Mouse (Mus musculus) heart, embryonic 13.5 days (tissue): ENCODE results near the gene Ptbp3. TPM values are rescaled to one million over a fixed set of nuclear protein-coding genes. Genes with fewer than 3 reads are reported as not detected.

Source experiments
- ATAC-seq: fragments of 200-750 bp; cut with Nextera tagmentation; 2 replicates; pipeline ENCODE4 v1.8.0; 2017; ENCODE audit warnings: moderate TSS enrichment; ENCODE audit not compliant: insufficient number of reproducible peaks, low FRiP score, low TSS enrichment; ENCODE audit errors: extremely low read depth
- H3K27ac ChIP-seq: fragments of 300-500 bp; sonication (generic); replicated peaks from 2 replicates; pipeline ENCODE4 v1.5.1; 2015; ENCODE audit warnings: moderate library complexity, mild to moderate bottlenecking, inconsistent platforms
- H3K27me3 ChIP-seq: fragments of 300-500 bp; sonication (generic); replicated peaks from 2 replicates; pipeline ENCODE4 v1.6.1; 2015; ENCODE audit warnings: mild to moderate bottlenecking, inconsistent platforms
- H3K36me3 ChIP-seq: fragments of 300-500 bp; sonication (generic); 2 replicates; pipeline ENCODE4 v1.6.1; 2015; ENCODE audit warnings: mild to moderate bottlenecking, inconsistent platforms
- H3K4me1 ChIP-seq: fragments of 300-500 bp; sonication (generic); 2 replicates; pipeline ENCODE4 v1.6.1; 2015; ENCODE audit warnings: inconsistent platforms
- H3K4me2 ChIP-seq: fragments of 300-500 bp; sonication (generic); 2 replicates; pipeline ENCODE4 v1.6.1; 2015; ENCODE audit warnings: inconsistent platforms, mild to moderate bottlenecking, moderate library complexity
- H3K4me3 ChIP-seq: fragments of 300-500 bp; sonication (generic); 2 replicates; pipeline ENCODE4 v1.5.1; 2015; ENCODE audit warnings: moderate library complexity, mild to moderate bottlenecking, inconsistent platforms
- H3K9ac ChIP-seq: fragments of 300-500 bp; sonication (generic); 2 replicates; pipeline ENCODE4 v1.6.1; 2015; ENCODE audit warnings: inconsistent platforms, mild to moderate bottlenecking, moderate library complexity
- H3K9me3 ChIP-seq: fragments of 300-500 bp; sonication (generic); 2 replicates; pipeline ENCODE4 v1.6.1; 2016; ENCODE audit warnings: inconsistent platforms
- WGBS: fragments of 180-500 bp; shearing (Covaris S2); methylation state at CpG from one replicate; pipeline ENCODE4 v1.1.7; 2015; ENCODE audit warnings: mixed read lengths; 5-methylcytosine and 5-hydroxymethylcytosine counted together
- polyA plus RNA-seq: library from polyadenylated mRNA; unstranded; fragments of >200 nt; fragmentation: Nextera tagmentation; extraction: Ambion mirVana; gene quantifications from 2 replicates; pipeline ENCODE4 v1.2.1, GENCODE M21; 2015

Gene Ptbp3
- polyA plus RNA-seq, 1 experiment from 2014 or later: 27.1 TPM

DNA sequence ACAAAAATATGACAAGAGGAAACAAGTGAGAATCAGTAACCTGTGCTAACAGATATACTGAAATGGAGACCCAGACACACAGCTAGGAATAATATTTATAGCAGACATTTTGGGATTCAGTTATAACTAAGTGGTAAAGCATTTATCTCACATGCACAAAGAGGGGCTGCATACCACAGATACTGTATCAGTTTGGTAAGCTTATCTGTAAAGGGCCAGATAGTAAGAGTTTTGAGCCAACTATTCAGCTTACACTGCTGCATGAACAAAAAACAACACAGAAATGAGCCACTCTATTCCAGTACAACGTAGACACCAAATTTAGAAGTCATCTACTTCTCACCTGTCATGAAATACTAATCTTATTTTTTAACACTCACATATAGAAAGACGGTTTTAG is 15.9 kb downstream of the Ptbp3 start:
- no peaks in the 10 kb centered on the region for H3K9me3 ChIP-seq
- no peak overlapping the region; the same call in 1 of the 2 replicates for H3K9ac ChIP-seq
- H3K4me2 ChIP-seq: peak overlapping the region; percentile 40
- H3K36me3 ChIP-seq: no peaks in the 10 kb centered on the region
- WGBS: 12% methylated on average over 2 of the region's 2 CpGs
- H3K27ac ChIP-seq: peak overlapping the region; percentile 68
- no peak overlapping the region for H3K4me3 ChIP-seq
- H3K27me3 ChIP-seq: no peaks in the 10 kb centered on the region
- peaks cover 40% of the 10 kb centered on the region for H3K4me1 ChIP-seq
- ATAC-seq: no peak

DNA sequence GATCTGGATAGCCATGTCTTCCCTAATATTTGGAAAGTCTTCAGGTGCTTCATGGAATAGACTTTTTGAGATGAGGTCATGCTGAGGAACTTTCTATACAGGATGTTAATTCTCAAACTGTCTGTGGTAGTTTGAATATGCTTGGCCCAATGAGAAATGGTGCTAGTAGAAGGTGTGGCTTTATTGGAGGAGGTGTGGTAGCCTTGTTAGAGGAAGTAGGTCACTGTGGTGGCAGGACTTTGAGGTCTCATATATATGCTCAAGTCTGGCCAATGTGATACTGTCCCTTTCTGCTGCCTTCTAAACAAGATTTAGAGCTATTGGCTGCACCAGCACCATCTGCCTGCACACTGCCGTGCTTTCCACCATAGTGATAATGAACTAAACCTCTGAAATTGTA is 18.0 kb downstream of the Ptbp3 start:
- ATAC-seq: no peak
- WGBS: 76% methylated on average over 1 of the region's 1 CpGs
- H3K36me3 ChIP-seq: no peaks in the 10 kb centered on the region
- no peak overlapping the region for H3K27ac ChIP-seq
- no peaks in the 10 kb centered on the region for H3K9me3 ChIP-seq
- H3K4me3 ChIP-seq: no peak overlapping the region
- peaks cover 46% of the 10 kb centered on the region for H3K4me1 ChIP-seq
- H3K27me3 ChIP-seq: no peaks in the 10 kb centered on the region
- H3K9ac ChIP-seq: no peak overlapping the region
- no peak overlapping the region for H3K4me2 ChIP-seq

DNA sequence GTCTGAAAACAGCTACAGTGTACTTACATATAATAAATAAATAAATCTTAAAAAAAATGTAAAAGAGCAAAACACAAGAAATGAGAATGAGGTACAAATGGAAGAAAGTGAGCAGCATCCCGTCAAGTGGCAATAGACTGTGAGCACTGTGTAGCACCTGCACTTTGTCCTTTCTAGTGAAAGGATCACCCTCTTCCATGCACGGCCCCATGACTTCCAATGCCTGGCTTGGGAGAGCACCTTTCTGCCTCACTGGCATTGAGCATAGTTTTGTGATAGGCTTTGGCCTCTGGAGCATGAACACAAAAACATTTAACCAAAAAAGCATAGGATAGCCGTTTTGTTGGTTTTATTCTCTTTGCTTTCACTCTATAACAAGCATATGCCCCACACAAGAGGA is 21.7 kb downstream of the Ptbp3 start:
- 81% methylated on average over 3 of the region's 3 CpGs for WGBS
- peaks cover 18% of the 10 kb centered on the region for H3K36me3 ChIP-seq
- peaks cover 27% of the 10 kb centered on the region for H3K4me1 ChIP-seq
- no peak for ATAC-seq
- no peaks in the 10 kb centered on the region for H3K9me3 ChIP-seq
- no peak overlapping the region for H3K4me3 ChIP-seq
- no peaks in the 10 kb centered on the region for H3K27me3 ChIP-seq
- H3K9ac ChIP-seq: no peak overlapping the region
- H3K27ac ChIP-seq: no peak overlapping the region
- no peak overlapping the region for H3K4me2 ChIP-seq

DNA sequence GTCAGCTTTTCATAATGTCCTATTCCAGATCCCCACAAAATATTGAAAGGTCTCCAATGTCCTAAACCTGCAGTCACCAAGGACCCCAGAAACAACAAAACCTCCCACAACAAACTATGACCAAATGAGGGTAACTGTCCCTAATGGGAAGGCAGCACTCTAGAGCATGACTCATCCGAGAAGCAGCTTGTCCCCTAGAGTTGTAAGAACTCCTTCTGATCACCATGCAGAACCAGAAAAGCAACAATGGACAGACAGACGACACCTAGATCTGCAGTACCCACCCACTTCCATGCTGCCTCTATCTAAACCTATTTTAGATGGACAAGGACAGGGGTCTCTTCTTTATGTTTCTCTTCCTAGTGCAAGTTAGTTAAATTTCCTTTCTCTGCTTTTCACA is 22.4 kb downstream of the Ptbp3 start:
- Histone ChIP-seq H3K36me3 (peaks cover 22% of the 10 kb centered on the region), H3K4me1 (peaks cover 25% of the 10 kb centered on the region), H3K4me2 (no peak overlapping the region), H3K27ac (no peak overlapping the region), H3K9ac (no peak overlapping the region), H3K27me3 (no peaks in the 10 kb centered on the region), H3K9me3 (no peaks in the 10 kb centered on the region), H3K4me3 (no peak overlapping the region)
- WGBS: 49% methylated on average over 2 of the region's 2 CpGs
- ATAC-seq: no peak

DNA sequence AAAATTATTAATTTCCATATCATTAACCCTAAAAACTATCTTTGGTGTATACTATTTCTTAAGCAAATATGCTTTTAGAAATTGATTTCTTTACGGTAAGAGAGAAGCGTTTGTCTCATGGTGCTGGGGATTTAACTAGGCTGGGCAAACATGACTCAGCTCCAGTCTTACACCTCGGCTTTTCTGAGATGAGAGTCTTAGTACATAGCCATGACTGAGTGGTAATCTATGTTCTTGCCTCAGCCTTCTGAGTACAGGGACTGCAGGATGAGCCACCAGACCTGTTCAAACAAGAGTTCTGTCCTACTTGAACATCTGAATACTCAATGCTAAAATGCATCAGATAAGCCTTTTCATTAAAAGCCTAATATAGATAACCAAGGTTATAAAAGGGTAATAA is 24.3 kb downstream of the Ptbp3 start:
- Histone ChIP-seq H3K27ac (no peak overlapping the region), H3K4me2 (no peak overlapping the region), H3K36me3 (peaks cover 33% of the 10 kb centered on the region), H3K4me3 (no peak overlapping the region), H3K4me1 (peaks cover 18% of the 10 kb centered on the region), H3K27me3 (no peaks in the 10 kb centered on the region), H3K9ac (no peak overlapping the region), H3K9me3 (no peaks in the 10 kb centered on the region)
- 74% methylated on average over 3 of the region's 3 CpGs for WGBS
- no peak for ATAC-seq

DNA sequence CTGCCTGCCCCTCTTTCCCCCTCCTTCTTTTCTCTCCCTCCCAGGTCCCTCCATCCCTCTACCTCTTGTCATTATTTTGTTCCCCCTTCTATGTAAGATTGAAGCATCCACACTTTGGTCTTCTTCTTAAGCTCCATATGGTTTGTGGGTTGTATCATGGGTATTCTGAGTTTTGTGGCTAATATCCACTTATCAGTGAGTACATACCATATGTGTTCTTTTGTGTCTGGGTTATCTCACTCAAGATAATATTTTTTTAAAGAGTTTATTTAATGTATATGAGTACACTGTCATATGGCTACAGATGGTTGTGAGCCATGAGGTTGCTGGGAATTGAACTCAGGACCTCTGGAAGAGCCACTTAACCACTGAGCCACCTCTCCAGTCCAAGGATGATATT is 38.8 kb downstream of the Ptbp3 start:
- no peak overlapping the region for H3K4me3 ChIP-seq
- peaks cover 60% of the 10 kb centered on the region for H3K36me3 ChIP-seq
- H3K27me3 ChIP-seq: no peaks in the 10 kb centered on the region
- no peak for ATAC-seq
- no peak overlapping the region for H3K9ac ChIP-seq
- no peak overlapping the region for H3K4me2 ChIP-seq
- H3K9me3 ChIP-seq: no peaks in the 10 kb centered on the region
- H3K4me1 ChIP-seq: peaks cover 2% of the 10 kb centered on the region; the same call in 1 of the 2 replicates
- H3K27ac ChIP-seq: no peak overlapping the region

DNA sequence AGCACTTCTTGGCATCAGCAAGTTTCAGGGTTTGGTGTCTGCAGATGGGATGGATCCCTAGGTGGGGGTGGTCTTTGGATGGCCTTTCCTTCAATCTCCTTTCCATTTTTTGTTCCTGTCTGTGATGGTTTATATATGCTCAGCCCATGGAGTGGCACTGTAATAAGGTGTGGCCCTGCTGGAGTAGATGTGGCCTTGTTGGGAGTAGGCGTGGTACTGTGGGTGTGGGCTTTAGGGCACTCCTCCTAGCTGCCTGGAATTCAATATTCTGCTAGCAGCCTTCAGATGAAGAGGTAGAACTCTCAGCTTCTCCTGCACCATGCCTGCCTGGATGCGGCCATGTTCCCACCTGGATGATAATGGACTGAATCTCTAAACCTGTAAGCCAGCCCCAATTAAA is 39.6 kb downstream of the Ptbp3 start:
- Histone ChIP-seq H3K4me2 (no peak overlapping the region), H3K9ac (no peak overlapping the region), H3K4me3 (no peak overlapping the region), H3K27ac (no peak overlapping the region), H3K36me3 (peaks cover 61% of the 10 kb centered on the region), H3K27me3 (no peaks in the 10 kb centered on the region), H3K9me3 (no peaks in the 10 kb centered on the region), H3K4me1 (peaks cover 2% of the 10 kb centered on the region; the same call in 1 of the 2 replicates)
- no peak for ATAC-seq
- 86% methylated on average over 2 of the region's 2 CpGs for WGBS

DNA sequence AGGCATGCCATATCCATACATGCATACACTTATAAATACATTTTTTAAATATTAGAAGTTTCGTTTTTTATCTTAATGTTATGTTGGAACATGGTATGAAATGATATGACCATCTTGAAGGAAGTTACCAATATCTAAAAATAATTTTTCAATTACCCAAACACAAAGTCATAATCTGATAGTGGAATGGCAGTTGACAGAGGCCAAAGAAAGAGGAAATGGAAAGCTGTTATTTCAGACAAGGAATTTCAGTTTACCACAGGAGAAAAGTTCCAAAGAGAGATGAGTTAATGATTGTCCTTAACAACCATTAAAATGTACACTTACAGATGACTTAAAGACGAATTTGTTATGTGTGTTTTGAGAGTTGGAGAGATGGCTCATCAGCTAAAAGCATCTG is 41.4 kb downstream of the Ptbp3 start:
- Histone ChIP-seq H3K4me2 (no peak overlapping the region), H3K9me3 (no peaks in the 10 kb centered on the region), H3K4me3 (no peak overlapping the region), H3K4me1 (peaks cover 2% of the 10 kb centered on the region; the same call in 1 of the 2 replicates), H3K27ac (no peak overlapping the region), H3K27me3 (no peaks in the 10 kb centered on the region), H3K36me3 (peaks cover 56% of the 10 kb centered on the region), H3K9ac (no peak overlapping the region)
- WGBS: 72% methylated on average over 2 of the region's 2 CpGs
- no peak for ATAC-seq

DNA sequence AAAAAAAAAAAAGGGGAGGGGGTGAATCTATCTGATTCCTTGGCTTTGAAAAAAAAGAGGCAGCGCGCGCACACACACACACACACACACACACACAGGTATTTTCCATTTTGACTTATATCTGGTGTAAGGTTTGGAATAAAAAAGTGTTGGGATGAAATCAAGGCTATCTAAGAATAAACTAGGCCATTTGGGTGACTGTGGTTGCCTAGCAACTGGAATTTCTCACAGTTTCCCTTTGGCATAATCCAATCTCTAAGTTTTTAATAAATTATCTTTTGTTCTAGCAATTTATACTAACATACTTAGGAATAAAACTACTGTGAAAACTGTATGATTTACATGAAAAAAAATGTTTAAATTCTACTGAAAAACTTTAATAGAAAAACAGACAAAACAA is 42.5 kb downstream of the Ptbp3 start:
- no peak for ATAC-seq
- Histone ChIP-seq H3K4me2 (no peak overlapping the region), H3K27ac (no peak overlapping the region), H3K4me1 (peaks cover 2% of the 10 kb centered on the region; the same call in 1 of the 2 replicates), H3K9ac (no peak overlapping the region), H3K27me3 (no peaks in the 10 kb centered on the region), H3K36me3 (peaks cover 54% of the 10 kb centered on the region), H3K9me3 (no peaks in the 10 kb centered on the region), H3K4me3 (no peak overlapping the region)
- 98% methylated on average over 3 of the region's 3 CpGs for whole genome bisulfite sequencing

DNA sequence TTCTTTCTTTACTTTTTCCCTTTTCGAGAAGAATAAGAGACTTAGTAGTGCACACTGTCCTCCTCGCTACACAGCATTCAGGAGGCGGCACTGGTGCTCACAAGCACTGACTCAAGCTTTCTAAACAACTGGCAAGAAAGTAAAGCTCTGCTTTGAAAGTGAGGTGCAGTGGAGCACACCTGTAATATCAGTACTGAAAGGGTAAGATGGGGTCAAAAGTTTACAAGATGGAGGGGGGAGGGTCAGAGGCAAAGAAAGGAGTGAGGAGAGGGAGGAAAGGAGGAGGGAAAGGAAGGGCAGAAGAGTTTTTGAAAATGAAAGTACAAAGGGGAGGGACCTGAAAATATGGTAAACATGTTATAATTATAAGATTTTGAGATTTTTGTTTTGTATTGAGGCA is 43.7 kb downstream of the Ptbp3 start:
- H3K4me2 ChIP-seq: no peak overlapping the region
- peaks cover 2% of the 10 kb centered on the region; the same call in 1 of the 2 replicates for H3K4me1 ChIP-seq
- no peak for ATAC-seq
- H3K9me3 ChIP-seq: no peaks in the 10 kb centered on the region
- H3K27me3 ChIP-seq: no peaks in the 10 kb centered on the region
- H3K4me3 ChIP-seq: no peak overlapping the region
- peaks cover 54% of the 10 kb centered on the region for H3K36me3 ChIP-seq
- 88% methylated on average over 3 of the region's 3 CpGs for WGBS
- no peak overlapping the region for H3K9ac ChIP-seq
- H3K27ac ChIP-seq: no peak overlapping the region

DNA sequence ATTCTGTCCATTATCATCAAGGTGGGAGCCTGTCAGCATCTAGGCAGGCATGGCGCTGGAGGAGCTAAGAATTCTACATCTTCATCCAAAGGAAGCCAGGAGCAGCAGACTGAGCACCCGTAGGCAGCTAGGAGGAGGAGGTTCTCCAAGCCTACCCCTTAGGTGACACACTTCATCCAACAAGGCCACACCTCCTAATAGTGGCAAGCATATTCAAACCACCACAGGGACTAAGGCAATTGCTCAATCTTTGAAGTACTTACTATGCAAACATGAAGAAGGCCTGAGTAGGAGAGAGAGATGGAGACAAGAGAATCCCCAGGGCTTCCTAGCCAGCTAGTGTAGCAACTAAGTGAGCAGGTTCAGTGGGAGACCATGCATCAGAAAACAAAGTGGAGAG is 58.1 kb downstream of the Ptbp3 start:
- ATAC-seq: no peak
- Histone ChIP-seq H3K4me2 (no peak overlapping the region), H3K36me3 (peaks cover 62% of the 10 kb centered on the region), H3K27me3 (no peaks in the 10 kb centered on the region), H3K9me3 (no peaks in the 10 kb centered on the region), H3K27ac (no peak overlapping the region), H3K4me3 (no peak overlapping the region), H3K4me1 (no peaks in the 10 kb centered on the region), H3K9ac (no peak overlapping the region)
- 74% methylated on average over 2 of the region's 2 CpGs for WGBS

DNA sequence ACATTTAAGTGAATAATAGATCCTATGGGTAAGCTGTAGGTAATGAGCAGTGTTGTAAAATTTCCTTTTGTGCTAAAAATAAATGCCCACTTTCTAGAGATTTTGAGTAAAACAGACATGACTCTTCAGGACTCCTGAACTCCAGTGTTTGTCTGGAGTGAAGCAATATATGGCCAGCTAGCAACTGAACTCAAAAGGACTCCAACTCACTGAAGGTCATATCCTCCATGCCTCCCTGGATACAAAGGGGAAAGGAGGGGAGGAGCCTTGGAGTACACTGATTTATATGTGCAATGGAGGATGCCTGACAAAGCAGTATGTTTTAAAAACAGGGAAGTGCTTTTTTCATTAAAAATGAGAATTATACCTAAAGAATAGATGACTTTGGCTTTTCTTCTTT is 77.9 kb downstream of the Ptbp3 start:
- Histone ChIP-seq H3K27me3 (no peaks in the 10 kb centered on the region), H3K9ac (no peak overlapping the region), H3K4me3 (no peak overlapping the region), H3K36me3 (peaks cover 12% of the 10 kb centered on the region), H3K4me1 (peaks cover 25% of the 10 kb centered on the region), H3K27ac (no peak overlapping the region), H3K9me3 (no peaks in the 10 kb centered on the region), H3K4me2 (no peak overlapping the region)
- no peak for ATAC-seq
